Mouse (Mus musculus): ENCODE results near the gene Klk1b1.
"Not testable (repeated sequence)": the region's sequence is repeated elsewhere in the genome, so short reads cannot be mapped to it uniquely, and the experiment has no call there.

- TF ChIP-seq CTCF (IDR thresholded peaks at IDR 0.05; ENCODE audit: borderline replicate concordance, extremely low read depth, insufficient read depth, insufficient read length); POLR2A (IDR thresholded peaks at IDR 0.05; ENCODE audit: borderline replicate concordance, extremely low read depth, insufficient read depth, insufficient read length, poor library complexity, severe bottlenecking): not testable (repeated sequence)
These were observed 48.1 kb downstream of the Klk1b1 start for GRCm38 (mm10) chr7:44014666-44015065.
